Mouse (Mus musculus) layer of hippocampus, adult 11-12 months (tissue): ENCODE data around the gene Crb3.
"Not testable (repeated sequence)": the region's sequence is repeated elsewhere in the genome, so short reads cannot be mapped to it uniquely, and the experiment has no call there.

Experiments
- DNase-seq: peaks from one replicate; pipeline ENCODE4 v3.0.0; 2022; ENCODE audit warnings: low spot score

The Crb3 gene

DNA sequence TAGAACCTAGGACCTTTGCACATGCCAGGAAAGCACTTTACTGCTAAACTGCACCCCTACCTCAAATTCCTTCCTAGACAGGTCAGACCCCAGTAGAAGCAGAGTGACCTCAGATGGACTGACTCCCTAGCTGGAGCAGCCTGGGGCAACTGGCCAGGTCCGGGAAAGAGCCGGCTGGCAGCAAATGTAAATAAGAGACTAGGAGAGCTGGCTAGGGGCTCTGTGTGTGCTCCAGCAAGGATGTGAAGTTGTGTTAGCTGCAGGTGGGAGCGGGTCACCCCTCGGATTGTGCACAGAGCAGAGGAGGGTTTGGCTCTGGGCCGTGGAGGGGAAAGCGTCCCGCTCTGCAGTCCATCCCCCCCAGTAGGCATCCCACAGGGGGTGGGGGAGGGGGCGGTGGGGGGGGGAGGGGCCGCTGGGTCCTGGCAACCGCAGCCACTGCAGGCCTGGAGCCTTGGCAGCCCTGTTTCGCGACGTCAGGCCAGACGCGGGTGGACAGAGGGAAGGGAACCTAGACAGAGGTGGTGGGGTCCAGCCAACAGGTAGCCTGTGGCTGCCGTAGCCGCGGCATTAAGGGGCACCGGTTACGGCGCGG is at the start of gene Crb3:
Crb3 (plus strand) TSS at position 215 of the 595 bp plus-strand sequence.
- no peak for DNase-seq

DNA sequence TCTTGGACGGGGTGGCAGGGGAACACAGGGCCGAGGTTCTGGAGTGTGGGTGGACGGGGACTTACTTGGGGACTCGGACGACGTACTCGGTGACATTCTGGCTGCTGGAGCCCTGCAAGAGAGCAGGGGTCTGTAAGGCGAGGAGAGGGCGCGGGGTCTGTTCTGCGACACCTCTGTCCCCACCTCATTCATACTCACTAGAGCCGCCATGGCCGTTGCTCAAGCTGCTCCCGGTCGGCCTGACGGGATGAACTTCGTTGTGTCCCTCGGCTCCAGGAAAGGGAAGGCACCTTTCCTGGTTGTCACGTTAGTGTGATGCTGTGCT is 48.0 kb upstream of the Crb3 start:
- DNase-seq: no peak

DNA sequence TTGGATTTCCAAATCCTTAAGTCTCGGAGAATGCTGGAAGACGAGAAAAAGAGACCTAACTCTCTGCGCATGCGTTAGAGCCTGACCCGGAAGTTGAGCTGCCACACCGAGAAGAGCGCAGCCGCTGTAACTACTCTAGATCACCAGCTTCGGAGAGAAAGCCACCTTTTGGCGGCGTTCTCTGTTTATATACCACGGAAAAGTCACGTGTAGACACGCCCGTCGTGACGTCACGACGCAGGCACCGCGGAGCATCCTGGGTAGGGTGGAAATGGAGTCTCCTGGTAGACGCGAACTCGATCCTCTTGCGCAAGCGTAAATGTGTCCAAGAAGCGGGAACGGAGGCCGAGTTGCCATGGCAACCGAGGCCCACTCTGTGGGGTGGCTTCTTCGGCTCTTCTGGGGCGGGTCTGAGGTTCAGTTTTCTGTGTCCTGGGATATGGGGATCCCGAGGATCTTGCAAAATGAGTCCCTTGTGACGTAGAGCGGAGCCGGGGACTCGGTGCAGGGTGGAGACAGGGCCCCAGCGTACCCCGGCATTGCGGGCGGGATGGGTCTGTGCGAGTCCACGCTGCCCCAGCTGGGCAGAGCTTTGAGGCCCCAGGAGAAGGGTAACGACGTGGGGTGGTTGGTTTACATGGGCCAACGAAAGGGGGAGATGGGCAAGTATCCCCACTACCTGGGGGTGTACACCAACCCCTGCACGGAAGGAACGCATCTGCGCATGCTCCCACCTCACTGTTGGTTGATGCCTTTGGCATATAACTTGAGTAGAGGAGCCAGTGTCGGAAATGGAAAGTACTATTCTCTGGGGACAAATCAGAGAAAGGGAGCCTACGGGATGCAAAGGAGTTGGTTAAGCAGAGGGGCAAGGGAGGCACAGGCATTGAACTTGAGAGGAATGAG is 47.4 kb upstream of the Crb3 start, which contains the start of the genes Gtf2f1 and Gm17949:
Gtf2f1 (minus strand) TSS at position 53 of the 906 bp plus-strand sequence.
Gm17949 (plus strand) TSS at position 234 of the 906 bp plus-strand sequence.
- peak; percentile 96 for DNase-seq

DNA sequence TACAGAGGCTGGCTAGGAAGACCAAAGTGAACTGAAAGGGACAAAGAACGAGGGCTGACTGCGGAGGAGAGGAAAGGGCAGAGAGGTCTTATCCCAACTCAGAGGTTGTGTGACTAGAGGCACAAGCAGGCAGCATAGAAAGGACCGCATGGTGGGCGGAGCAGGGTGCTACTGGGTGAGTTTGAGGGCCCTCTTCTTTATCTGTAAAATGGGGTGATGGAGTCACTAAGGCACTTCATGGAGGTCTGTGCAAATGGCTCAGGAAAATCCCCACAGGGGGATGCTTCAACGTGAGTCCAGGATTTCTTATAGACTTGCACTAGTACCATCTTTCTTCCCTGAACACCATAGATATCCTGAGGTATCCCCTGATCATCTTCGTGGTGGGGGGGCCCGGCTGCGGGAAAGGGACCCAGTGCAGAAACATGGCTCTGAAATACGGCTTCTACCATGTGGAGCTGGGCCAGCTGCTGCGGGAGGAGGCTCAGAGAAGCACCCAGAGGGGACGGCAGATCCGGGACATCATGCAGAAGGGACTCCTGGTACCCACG is 46.6 kb upstream of the Crb3 start:
- no peak for DNase-seq

DNA sequence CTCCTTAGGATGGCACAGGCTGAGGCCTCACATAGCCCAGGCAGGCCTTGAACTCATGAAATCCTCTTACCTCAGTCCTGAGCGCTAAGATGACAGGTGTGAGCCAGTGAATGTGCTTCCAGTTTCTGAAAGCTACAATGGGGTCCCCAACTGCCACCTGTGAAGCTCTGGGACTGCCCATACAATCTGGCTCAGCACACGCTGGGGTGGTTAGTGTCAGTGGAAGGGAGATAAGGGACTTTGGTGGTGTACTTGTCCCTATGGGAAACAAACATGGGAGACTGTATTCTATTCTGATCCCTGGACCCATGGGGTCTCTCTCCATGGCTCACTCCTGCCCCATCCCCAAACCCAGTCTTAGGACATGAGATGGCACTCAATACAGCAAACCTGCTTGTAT is 39.2 kb upstream of the Crb3 start:
- DNase-seq: no peak

DNA sequence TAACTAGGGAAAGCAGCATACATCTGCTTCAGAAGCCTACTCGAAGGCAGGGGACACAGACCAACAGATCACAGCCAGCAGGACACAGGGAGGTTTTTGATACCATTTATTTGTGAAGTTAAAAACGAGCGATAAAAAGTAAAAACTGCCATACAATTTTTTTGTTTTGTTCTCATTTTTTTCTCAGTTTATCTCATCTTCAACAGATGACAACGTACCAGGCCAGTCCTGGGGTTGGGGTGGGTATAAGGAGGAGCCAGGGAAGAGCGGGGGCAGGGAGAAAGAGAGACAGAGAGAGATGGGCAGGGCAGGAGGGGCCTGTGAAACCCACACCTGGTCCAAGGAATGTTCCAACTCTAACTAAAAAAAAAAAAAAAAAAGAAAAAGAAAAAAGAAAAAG is 37.9 kb upstream of the Crb3 start:
- no peak for DNase-seq

DNA sequence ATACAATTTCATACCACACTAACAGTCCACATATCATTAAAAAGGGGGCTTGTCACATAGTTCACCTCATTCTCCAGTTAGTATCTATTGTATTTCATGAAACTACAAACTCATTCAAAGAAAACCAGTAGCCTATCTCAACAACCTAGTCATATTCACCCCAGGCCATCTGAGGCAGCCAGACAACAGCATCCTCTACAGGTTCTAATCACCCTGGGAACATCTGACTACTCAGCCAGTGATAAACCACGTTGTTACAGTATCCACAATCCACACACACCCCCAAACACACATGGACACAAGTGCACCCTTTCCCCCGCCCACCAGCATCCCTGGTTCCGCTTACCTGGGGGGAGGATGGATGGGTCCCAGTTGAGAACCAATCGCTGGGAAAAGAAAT is 31.4 kb upstream of the Crb3 start:
- no peak for DNase-seq

DNA sequence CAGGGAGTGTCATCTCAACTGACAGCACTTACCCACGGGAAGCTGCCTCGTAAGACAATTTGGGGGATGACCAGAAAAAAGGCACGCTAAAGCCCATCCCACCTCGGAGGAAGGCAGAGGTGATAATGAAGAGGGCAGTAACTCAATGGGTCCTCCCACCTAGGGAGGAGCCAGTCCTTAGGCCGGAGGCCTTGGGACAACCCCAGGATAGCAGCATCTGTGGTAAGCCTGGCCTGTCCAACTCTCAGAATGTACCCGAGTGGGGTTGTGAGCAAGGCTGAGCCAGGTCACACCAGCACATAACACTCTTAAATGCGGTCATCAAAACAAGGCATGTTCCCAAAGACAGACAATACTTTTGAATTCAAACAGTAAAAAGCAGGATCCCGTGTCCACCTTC is 29.2 kb upstream of the Crb3 start:
- DNase-seq: no peak

DNA sequence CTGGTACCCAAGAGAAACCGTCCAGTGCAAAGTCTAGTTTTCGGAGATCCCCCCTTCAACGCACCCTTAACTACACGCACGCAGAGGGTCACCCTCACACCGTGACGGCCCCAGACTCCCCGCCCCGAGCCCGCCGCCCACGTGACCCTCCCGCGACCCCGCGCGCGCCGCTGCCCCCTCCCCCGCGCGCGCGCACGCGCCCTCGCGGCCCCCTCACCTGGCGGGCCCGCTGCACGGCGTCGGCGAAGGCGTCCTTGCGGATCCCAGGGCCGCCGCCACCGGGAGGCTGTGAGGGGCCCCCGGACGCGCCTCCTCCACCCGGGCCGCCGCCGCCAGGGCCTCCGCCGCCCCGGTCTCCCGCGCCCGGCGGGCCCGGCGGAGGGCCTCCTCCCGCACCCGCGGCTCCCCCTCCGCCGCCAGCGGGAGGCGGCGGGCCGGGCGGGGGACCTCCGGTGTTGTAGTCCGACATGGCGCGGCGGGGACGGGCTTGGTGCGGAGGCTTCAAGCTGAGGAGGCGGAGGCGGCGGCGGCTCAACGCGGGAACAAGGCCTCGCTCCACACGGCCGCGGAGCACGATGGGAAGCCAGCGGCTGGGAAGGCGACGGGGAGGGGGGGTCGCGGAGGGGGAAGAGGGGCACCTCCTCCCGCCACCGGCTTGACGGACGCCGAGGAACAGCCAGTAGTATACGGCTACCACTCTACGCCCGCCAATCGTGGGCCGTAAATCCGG is 27.8 kb upstream of the Crb3 start, which contains the start of gene Khsrp:
Khsrp (minus strand) TSS at position 592 of the 730 bp plus-strand sequence.
- DNase-seq: no peak

DNA sequence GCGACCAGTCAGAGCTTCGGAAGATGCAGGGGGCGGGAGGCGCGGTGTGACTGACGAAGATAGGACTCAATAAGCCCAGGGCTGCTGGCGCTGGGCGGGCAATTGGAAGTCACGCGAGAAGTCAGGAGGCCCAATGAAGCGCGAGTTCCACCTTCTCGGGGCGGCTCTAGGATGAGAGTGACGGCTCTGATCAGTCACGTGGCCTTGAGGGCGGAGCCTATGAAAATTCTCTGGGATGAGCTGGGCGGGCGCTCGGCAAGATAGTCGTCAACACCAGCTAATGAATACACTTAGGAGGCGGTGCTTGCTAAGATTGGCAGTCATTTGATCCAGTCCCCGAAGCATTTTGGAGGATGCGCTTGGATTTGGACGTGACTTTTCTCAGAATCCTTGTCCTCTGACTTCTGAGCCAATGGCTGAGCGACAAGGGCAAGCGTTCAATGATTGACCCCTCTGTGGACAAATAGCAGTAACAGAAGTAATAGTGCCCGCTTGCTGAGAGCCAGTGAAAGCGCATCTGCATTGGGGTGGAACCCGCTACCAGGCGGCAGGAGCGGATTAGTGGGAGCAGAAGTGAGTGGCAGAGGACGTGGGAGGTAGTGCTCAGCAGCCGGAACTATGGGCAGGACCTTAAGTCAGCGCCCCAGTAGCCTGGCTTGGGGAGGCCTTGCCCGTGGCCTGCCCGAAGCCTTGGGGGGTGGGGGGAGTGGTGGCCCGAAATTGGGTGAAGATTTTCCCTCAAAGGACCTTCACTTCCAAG is 27.1 kb upstream of the Crb3 start:
- DNase-seq: peak; percentile 100

DNA sequence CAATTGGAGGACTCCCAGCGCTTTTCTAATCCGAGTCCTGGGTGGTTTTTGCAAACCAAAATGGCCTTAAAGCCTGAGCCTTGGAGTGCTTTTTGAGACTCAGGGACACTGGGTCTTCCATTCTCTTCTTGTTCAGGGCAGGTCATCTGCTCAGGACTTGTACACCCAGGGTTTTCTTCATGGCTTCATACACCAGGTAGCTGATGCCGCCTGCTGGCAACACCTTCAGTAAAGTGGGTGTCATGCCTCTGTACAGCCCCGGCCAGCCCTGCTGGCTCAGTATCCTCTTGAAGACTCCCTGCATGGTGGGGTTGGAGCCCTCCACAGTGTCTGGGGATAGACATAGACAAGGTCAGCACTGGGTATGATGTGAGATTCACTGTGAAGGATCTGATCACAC is 26.1 kb upstream of the Crb3 start:
- DNase-seq: no peak

DNA sequence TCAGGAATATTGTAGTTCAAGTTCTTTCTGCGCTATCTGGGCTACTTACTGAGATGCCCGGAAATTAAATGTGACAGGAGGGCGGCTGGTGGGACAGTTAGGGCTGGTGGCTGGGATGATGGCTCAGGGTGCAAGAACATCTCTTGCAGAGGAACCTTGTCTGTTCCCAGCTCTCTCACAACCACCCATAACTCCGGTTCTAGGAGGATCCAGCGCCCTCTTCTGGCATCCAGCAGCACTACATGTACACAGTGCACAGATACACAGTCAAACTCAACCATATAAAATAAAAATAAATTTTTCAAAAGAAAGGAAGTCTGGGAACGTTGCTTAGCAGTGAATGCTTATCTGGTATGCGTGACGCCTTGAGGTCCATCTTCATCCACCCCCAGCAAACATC is 19.9 kb upstream of the Crb3 start:
- DNase-seq: no peak

DNA sequence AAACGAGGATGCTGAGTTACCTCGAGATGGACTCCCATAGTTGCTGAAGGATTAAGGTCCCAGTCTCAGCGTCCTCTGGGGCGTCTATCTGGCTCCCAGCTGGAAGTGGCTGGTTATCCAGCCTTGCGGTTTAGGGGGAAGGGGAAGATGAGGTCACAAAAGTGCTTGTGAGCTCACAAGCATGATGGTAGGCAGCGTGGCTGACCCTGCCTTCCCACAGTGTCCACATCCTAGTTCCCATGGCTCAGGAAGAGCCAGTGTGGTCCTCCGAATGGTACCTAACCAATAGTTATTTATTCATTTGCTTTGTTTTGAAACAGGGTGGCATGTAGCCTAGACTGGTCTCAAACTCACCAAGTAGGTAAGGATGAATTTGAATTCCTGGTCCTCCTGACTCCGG is 17.4 kb upstream of the Crb3 start, which contains the start of gene Slc25a41:
Slc25a41 (minus strand) TSS at position 101 of the 400 bp plus-strand sequence.
- no peak for DNase-seq

DNA sequence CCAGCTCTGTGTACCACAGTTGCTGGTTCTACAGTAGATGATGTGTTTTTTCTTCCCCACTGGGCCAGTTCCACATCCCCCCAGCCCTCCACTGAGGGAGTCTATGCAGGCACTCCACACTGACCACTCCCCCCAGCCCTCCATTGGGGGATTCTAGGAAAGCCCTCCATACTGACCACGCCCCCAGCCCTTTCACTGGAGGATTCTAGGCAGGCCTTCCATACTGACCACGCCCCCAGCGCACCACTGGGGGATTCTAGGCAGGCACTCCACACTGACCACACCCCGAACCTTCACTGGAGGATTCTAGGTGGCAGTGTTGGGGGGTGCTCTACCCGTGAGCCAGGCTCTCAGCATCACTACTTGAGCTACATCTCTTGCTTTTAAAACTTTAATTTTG is 11.5 kb upstream of the Crb3 start:
- no peak for DNase-seq

DNA sequence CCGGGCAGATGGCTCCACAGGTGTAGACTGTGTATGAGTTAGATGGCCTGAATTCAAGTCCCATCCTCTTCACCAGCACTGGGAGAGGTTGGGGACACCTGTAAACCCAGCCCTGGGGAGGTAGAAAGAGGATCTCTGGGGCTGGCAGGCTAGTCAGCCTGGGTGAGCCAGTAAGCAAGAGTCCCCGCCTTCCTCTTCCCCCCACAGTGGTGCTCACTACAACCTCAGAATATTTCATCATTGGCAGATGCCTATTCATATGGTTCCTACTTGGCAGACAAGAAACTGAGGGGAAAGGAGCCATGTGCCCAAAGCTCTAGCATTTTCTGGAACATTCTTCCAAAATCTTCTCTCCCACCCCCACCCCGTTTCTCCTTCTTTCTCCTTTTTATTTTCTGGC is 10.1 kb upstream of the Crb3 start:
- DNase-seq: no peak

DNA sequence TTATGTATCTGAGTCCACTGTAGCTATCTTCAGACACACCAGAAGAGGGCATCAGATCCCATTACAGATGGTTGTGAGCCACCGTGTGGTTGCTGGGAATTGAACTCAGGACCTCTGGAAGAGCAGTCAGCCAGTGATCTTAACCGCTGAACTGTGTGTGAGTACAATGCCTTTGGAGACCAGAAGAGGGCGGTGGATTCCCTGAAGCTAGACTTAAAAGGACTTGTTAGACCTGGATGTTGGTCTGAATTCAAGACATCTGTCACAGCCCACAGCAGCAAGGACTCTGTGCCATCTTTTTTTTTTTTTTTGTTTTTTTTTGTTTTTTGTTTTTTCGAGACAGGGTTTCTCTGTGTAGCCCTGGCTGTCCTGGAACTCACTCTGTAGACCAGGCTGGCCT is 7.2 kb upstream of the Crb3 start:
- not testable (repeated sequence) for DNase-seq

DNA sequence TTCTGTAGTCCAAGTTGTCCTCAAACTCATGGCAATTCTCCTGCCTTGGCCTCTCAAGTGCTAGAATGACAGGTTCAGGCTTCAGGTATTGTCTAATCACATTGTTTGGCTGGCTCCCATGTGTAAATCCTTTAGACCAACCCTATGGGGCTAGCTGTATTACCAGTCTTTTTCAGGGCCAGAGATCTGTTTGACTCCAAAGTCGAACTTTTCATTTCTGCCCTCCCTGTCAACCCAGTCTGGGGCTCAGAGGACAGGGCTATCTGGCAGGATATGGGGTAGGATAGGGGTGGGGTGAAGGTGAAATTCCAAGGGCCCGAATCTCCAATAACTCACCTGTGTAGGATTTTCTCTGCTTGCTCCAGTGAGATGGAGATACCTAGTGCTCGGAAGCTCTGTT is 2.7 kb upstream of the Crb3 start:
- no peak for DNase-seq

DNA sequence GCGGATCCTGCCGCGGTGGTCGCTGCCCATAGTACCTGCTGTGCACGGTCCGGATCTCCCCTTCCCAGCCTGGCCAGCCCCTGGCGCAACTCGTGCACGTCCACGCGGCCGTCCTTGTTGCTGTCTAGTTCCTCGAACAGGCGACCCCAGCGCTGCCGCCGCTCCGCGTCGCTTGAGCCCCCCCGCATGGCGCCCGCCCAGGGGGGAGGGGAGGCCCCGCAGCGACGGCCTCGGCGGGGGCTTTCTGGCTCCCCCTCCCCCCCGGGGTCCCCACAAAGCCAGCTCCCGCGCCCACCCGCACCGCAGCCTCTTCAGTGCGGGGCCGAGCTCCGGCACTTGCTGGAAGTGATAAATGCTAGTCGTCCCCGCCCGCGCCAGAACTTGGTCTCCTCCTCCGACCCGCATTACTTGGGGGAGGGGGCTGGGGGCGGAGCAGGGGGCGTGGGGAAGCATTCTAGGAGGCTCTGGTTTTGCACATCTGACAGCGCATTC is 627 bp downstream of the Crb3 start, which contains the start of gene Slc25a23:
Slc25a23 (minus strand) TSS at position 378 of the 492 bp plus-strand sequence.
- peak; percentile 79 for DNase-seq

DNA sequence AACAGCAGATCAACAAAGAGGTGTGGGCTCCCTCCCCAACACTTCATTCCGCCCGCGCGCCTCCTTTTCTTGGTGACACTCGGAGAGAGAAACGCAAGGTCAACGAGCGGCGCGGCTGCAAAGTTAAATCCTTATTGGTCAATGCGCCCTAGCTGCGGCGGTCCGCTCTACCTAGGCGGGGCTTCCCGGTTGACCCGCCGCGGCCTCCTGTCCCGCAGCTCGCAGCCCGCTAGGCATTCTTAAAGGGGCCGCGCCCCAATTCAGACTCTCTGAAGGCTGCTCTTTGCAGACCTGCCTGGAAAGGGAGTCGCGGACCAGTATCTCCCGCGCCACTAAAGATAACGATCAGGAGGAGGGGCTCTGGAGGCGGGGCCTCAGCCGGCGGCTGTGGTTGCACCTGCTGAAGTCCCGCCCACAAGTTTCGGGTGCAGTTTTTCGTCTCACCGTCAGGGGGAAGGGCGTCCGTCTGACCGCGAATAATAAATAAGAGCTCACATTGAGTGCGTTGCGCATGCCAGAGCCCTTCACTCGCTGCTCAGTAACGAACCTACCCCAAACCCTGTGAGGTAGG is 1.4 kb downstream of the Crb3 start:
- DNase-seq: peak; percentile 96

DNA sequence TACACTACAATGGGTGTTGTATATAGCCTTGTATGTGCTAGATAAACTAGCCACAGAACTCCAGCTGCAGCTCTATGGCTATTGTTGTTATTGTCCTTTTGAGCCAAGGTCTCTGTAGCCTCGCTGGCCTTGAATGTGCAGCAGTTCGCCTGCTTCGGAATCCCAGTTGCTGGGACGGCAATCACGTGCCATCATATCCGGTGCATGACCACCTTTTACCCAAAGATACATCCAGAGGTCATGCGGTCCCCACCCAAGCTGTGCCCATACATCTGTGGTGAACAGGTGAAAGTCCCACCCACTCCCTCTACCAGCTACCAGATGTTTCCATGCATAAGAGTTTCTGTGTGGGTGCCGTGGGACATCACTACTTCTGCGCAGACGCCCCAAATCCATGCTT is 2.2 kb downstream of the Crb3 start:
- DNase-seq: no peak

DNA sequence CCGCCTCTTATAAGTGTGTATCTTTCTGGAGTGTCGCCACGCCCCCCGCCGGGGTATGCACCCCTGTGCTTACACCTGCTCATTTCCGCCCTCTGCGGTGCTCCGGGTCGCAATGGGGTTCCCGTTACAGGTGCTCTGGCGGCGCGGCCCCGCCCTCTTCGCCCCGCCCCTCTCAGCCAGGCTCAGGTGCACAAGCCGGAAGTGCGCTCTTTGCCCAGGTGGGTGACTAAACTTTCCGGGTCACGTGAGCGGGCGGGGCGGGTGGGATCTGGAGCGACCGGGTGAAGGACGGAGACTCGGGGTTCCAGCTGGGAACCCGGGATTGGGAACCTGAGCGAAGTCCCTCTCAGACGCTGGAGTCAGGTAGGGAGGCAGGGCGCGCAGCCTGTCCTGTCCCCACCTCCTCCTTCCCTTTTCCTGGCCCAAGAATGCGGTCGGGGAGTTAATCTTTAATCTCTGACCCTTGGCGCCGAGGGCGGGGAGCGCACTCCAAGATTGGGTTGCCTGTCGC is 3.2 kb downstream of the Crb3 start:
- DNase-seq: no peak
